Mouse (Mus musculus): Measurements from ENCODE around the gene Cfap97d1.
"Not testable (repeated sequence)": the region's sequence is repeated elsewhere in the genome, so short reads cannot be mapped to it uniquely, and the experiment has no call there.

The Cfap97d1 gene

DNA sequence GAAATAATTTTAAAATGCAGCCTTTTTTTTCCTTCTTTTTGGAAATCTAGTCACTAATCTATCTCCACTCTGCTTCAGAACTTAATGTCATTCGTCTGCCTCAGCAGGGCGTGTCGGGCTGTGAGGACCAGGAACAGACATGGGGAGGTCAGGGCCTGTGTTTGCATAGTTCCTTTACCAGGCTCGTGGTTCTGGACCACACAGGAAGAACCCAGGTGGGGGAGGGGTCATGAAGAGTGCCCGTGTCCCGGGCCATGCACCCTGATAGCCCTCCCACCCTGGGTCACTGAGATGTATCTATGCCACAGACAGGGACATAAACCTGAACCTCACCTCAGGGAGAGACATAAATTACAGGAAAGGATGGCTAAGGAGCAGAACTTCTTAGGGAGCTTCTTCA lies 9.9 kb upstream of the Cfap97d1 start:
- DNase-seq (ENCODE audit: low spot score), result no peak

- DNase-seq (ENCODE audit: low spot score), result no peak
Measured at GRCm38 (mm10) chr11:101974923-101975322, 9.2 kb upstream of the Cfap97d1 start.

GRCm38 (mm10) chr11:101976949-101977348 lies 7.1 kb upstream of the Cfap97d1 start:
- DNase-seq (ENCODE audit: low spot score), result no peak

DNA sequence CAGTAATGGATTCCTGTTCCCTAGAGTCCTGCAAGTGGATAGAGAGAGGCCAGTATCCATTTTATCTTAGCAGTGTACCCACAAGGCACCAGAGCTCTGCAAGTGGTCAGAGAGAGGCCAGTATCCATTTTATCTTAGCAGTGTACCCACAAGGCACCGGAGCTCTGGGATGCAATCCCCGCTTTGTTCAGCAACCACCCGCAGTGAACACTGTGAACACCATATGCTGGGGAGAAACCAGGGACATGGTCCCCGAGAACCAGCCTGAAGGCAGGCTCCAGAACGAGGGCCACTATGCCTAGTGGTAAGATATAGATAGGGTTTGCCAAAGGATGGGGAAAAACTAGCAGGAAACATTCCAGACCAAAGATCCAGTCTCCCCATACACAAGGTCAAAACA lies 4.9 kb upstream of the Cfap97d1 start:
- no peak for DNase-seq (ENCODE audit: low spot score)

DNA sequence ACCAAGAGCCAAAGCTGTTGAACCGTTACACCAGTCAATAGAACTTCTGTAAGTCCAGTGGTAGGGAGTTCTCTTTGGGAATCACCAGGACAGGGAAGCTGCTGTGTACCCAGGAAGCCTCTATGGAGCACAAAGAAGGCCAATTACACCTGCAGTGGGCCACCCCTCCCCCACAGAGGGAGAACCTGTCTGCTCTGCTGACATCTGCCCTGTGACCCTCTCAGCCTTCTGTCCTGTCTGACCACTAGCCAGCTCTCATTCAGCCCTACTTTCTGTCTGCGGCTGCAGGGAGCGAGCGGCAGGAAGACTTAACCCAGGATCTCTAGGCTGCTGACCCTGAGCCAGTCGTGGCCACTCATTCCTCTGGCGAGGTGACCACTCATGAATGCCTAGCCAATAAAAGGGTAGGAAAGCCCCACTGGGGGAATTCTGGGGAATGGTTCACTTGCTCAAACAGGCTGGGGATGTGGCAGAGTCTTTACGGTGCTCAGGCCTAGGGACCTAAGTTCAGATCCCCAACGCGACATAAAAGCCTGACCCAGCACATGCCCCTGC lies 3.4 kb upstream of the Cfap97d1 start:
- DNase-seq (ENCODE audit: low spot score), result no peak

DNA sequence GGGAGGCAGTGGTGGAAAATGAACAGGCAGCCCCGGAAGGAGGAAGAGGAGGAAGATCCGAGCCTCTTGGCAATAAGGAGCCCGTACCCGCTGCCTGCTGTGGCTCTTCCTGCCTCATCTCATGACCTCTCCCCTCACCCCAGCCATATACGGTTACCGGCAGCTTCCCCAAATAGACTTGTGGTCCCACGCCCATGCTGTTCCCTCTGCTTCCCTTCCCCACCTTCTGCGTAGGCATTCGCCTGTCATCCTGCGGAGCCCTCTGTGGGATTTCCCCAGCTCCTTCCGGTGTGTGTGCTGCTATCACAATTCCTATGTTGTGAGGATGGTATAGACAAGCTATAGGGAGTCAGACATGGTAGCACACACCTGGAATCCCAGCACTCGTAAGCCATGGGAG lies 2.2 kb upstream of the Cfap97d1 start:
- DNase-seq (ENCODE audit: low spot score), result no peak

- no peak for DNase-seq (ENCODE audit: low spot score)
Measured at GRCm38 (mm10) chr11:101982981-101983411, 1.1 kb upstream of the Cfap97d1 start.

DNA sequence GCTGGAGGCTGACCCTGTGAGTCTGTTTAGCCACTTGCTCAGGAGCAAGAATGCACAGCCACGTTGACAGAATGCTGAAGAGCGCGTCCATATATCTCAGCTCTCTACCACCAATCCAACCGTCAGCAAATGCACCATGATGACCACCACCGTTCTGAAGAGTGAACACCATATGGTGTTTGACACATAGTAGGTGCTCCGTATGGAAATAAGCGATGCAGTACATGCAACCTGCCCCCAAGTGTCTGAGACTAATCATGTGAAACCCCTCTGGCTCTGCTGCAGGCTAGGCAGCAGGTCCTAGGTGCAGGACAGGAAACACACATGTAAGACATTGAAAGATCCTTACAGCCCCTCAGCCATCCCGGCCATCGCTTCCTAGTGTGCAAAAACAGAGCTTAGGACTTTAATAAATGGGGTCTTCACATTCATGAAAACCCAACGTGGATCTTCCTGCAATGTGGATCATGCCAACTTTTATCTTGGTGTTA lies 603 bp upstream of the Cfap97d1 start:
- no peak for DNase-seq (ENCODE audit: low spot score)

GRCm38 (mm10) chr11:101985450-101985849 lies 1.4 kb downstream of the Cfap97d1 start:
- DNase-seq (ENCODE audit: low spot score), result not testable (repeated sequence)

DNA sequence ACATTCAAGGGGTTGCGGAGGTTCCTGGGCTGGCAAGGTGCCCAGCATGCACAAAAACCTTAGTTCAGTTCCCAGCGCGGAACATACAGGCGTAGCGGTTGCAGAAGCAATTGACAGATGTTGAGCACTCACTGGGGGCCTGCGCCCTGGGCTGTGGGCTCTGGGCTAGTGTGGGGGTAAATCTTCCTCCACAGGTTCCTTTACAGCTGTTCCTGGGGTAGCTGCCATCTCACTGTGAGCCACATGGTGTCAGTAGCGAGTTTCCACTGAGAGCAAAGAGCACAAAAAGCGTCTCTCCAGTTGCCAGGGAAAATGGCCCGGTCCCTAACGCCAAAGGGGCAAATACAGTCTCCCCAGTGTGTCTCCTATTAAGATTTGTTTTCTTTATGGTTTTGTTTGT lies 1.9 kb downstream of the Cfap97d1 start:
- DNase-seq (ENCODE audit: low spot score), result peak; percentile 66

- no peak for DNase-seq (ENCODE audit: low spot score)
Measured at GRCm38 (mm10) chr11:101986913-101987312, 2.8 kb downstream of the Cfap97d1 start, which contains the start of gene Dusp3. Gene Dusp3 (minus strand): TSS chr11:101987013.

DNA sequence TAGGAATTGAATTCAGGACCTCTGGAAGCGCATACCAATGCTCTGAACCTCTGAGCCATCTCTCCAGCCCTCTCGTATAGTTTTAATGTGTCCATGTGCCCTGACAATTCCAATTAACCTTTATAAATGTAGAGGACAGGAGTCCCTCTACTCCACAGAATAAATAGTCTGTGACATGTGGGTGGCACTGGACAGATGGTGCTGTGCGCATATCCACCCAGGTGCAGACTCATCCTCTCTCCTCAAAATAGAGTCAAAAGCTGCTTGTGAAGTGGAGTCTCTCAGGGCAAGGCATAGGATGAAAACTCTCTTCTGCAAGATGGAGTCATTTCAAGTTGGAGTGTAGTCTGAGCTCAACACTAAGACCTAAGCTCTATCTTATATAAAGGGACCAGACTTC lies 6.2 kb downstream of the Cfap97d1 start:
- no peak for DNase-seq (ENCODE audit: low spot score)

DNA sequence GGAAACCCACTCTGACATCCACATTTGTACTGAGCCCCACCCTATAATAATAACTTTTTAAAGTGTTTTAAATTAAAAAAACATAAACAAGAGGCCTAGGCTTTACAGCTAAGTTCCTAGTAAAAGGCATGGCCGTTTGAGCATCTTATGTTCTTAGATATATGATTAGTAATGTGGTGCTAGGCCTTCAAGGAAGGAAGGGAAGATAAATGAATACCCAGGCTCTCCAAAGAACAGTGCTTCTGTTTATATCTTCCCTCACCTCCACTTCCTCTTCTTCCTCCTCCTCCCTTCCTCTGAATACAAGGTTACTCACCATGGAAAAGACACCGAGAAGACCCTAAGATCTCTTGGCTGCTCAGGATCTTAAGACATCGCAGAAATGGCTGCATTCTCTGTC lies 7.7 kb downstream of the Cfap97d1 start:
- DNase-seq (ENCODE audit: low spot score), result no peak

DNA sequence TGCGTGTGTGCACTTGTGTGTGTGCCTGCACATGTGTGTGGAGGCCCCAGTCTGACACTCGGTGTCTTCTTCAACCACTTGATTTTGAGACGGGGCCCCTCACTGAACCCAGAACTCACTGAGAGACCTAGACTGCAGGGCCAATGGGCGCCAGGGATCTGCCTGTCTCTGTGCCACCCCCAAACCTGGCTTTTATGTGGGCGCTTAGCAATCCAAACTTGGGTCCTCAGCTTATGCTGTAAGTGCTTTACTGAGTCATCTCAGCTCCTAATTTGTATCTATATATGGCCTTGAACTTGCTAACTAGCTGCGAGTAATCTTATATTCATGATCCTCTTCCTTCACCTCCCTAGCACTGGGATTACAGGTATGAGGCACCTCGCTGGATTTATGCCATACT lies 8.3 kb downstream of the Cfap97d1 start:
- no peak for DNase-seq (ENCODE audit: low spot score)

DNA sequence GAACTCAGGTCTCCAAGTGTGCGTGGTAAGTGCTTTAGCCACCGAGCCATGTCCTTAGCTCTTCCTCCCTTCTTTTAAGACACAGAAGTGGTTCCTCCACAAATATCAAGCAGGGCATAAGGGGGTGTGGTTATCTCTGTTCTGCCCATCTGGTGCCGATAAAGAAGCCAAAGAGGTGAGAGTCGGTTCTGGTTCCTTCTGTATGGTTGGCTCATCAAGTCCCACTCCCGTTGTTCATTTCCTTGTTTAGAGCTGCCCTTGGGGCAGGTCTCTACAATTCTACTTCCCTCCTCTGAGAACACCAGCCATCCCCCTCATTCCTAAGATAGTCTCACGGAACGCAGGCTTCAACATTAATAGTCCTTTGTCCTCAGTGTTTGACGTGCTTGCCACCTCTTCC lies 10.0 kb downstream of the Cfap97d1 start:
- no peak for DNase-seq (ENCODE audit: low spot score)

- no peak for DNase-seq (ENCODE audit: low spot score)
Measured at GRCm38 (mm10) chr11:101995938-101996337, 11.9 kb downstream of the Cfap97d1 start.

DNA sequence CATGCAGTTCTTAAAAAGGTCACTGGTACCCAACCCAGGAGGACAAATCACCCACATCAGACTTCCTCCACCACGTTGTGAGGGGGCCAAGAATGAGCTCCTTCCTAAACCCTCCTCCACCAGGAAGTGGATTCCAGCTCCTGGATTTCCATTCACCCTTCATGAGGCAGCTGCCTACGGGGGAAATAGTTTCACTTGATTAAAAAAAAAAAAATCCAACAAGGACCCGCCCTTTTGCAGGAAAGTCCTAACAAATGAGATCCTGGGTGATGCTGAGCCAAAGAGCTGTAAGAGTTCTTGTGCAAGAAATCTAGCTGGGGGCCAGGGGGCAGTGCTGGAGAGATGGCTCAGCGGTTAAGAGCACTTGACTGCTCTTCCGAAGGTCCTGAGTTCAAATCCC lies 14.2 kb downstream of the Cfap97d1 start:
- no peak for DNase-seq (ENCODE audit: low spot score)

DNA sequence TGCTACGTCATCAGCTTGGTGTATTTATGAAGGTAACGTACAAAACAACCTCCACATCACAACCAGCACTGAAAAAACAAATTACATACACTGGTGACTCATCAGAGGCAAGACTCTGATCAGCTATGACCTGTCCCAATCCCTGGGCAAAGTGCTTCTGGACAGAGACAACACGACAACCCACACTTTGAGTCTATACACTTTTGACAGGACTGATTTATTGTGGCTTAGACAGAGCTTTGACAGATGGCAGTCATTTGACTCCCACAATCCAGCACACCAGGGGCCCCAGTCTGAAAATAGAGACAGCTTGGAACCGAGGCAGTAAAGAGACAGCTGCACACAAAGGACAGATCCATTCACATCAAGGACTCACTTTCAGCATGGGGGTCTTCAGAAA lies 15.4 kb downstream of the Cfap97d1 start:
- no peak for DNase-seq (ENCODE audit: low spot score)

DNA sequence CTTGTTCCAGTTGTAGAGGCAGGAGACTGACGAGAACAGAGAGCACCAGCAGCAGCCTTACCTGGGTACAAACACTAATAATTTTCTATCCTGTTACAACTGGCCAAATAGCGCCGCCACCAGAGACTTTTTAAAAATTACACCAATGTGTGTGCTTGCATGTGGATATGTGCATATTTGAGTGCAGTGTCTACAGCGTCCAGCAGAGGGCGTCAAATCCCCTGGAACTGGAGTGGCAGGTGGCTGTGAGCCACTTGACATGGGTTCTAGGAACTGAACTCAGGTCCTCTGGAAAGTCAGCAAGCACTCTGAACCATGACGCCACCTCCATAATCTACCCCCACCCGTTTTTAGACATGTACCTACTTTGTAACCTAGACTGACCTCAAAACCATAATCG lies 20.2 kb downstream of the Cfap97d1 start:
- no peak for DNase-seq (ENCODE audit: low spot score)

DNA sequence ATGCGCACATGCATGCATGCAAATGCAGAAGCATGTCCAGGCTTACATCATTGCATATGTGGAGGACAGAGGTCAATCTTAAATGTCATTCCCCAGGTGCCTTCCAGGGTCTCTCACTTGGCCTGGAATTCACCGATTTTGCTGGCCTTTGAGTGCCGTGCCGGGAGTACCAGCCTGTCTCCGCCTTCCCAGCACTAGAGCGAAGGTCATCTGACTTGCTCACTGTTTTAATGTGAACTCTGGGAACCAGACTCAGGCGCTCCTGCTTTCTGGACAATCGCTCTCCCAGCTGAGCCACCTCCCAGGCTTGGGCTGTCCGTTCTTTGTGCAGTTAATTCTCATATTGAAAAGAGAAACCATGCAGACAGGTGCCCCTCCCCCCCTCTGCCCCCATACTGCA lies 22.2 kb downstream of the Cfap97d1 start:
- DNase-seq (ENCODE audit: low spot score), result no peak

DNA sequence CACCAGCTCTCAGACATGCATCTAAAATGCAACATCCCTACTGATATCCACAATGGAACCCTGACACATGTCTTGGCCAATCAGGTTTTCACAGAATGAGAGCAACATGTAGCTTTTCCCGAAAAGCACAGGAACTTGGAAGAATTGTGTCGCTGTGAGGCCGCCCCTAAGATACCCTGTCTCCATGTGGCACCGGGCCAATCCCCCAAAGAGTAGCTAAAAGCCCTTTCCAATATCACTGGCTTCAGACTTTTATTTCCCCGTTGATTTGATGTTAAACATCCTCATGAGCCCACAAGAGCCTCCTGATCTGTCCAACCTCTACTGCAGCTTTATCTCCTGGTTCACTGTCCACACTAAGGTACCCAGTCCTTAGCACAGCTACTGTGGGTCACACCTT lies 22.6 kb downstream of the Cfap97d1 start:
- DNase-seq (ENCODE audit: low spot score), result no peak

DNA sequence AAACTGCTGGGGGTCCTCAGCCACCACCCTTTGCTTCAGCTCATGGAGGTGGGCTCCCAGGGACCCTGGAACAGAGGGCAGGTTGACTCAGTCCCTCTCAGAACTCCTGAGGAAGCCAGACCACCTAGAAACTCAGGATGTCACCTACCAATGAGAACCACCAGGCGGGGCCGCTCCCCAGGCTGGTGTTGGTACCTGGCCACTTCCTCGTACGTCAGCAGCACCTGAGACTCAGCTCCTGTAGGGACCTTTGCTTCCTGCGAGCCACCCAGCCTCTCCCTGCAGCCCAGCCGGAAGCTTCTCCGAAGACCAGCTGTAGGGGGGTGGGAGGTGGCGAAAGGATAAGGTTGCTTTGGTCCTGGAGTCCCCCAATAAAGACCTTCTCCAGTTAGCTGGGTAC lies 24.3 kb downstream of the Cfap97d1 start:
- DNase-seq (ENCODE audit: low spot score), result no peak

GRCm38 (mm10) chr11:102008954-102009637 lies 25.0 kb downstream of the Cfap97d1 start:
- DNase-seq (ENCODE audit: low spot score), result no peak

GRCm38 (mm10) chr11:102010140-102010539 lies 26.1 kb downstream of the Cfap97d1 start:
- DNase-seq (ENCODE audit: low spot score), result no peak
